Mouse (Mus musculus) heart, postnatal 0 days (tissue): ENCODE data around the gene Zfp992.

Experiments
- CTCF ChIP-seq: IDR thresholded peaks from 2 replicates; pipeline ENCODE4 v1.5.1; 2016; ENCODE audit warnings: antibody characterized with exemption, control low read depth, low read depth
- EP300 ChIP-seq: IDR thresholded peaks from 2 replicates; pipeline ENCODE4 v1.6.1; 2016; ENCODE audit warnings: antibody characterized with exemption, low read depth

DNA sequence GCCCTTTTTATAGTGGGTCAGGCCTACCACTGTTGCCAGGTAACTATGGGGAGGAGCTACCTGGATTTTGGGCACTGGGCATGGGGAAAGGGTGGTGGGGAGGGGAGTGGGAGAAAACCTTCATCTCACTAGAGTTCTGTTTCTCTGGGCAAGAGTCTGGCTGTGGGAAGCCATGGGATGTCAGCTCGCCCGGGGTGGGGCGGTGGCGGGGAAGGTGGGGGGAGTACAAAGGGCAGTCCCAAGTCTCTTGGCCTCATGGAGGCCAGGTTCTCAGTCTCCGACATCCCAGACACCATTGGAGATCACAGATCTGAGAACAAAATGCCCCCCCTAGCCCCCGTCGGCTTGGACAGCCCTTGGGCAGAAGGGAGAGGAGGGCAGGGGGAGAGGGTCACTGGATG is 6.5 kb downstream of the Zfp992 start:
- TF ChIP-seq CTCF (no peak), EP300 (no peak)
